In genomic region chr3:98062591-98063185, GRCm38 (mm10) we compare ENCODE assay signal across 8 mouse cellular contexts. TPM values are rescaled to one million over a fixed set of nuclear protein-coding genes. Genes with fewer than 3 reads are reported as not detected.
A peak's percentile ranks its signal among the peaks of the same experiment; 100 is the strongest.
DNase-seq lines count a peak whose midpoint lies in the region; ATAC-seq lines count a peak whose summit lies in the region.

No protein-coding gene starts in this region.

- H3K4me3 ChIP-seq in limb, embryonic 12.5 days (replicated peaks) = no peak overlapping the region
- H3K4me3 ChIP-seq in stomach, embryonic 14.5 days (ENCODE audit: low read depth, low read length) = no peak overlapping the region

- H3K27ac ChIP-seq in limb, embryonic 12.5 days = peak overlapping the region; percentile 98
- peak overlapping the region; percentile 98 for H3K27ac ChIP-seq in stomach, embryonic 14.5 days (ENCODE audit: low read length)

- peak; percentile 33 for DNase-seq in retina, postnatal 1 day
- no peak for DNase-seq in retina, embryonic 14.5 days (ENCODE audit: low spot score)
- no peak for DNase-seq in urinary bladder, postnatal 14 days (ENCODE audit: low spot score)
- no peak for DNase-seq in spleen, adult 12 weeks (ENCODE audit: low spot score)
- DNase-seq in adrenal gland, postnatal 14 days = no peak

- ATAC-seq in erythroid progenitor cell, adult 5-6 weeks (replicated peaks; ENCODE audit: low FRiP score, poor library complexity, severe bottlenecking) = peak; percentile 35
- no peak for ATAC-seq in limb, embryonic 12.5 days (ENCODE audit: insufficient number of reproducible peaks, insufficient read depth, low FRiP score, low TSS enrichment, low read depth)
- no peak for ATAC-seq in stomach, embryonic 14.5 days (ENCODE audit: insufficient number of reproducible peaks, insufficient read depth, low FRiP score, low read depth)

- peaks cover 11% of the 10 kb centered on the region for H3K36me3 ChIP-seq in limb, embryonic 12.5 days
- no peaks in the 10 kb centered on the region for H3K36me3 ChIP-seq in stomach, embryonic 14.5 days (ENCODE audit: control insufficient read depth, insufficient read depth, low read length)

- no peaks in the 10 kb centered on the region for H3K27me3 ChIP-seq in limb, embryonic 12.5 days
- no peaks in the 10 kb centered on the region for H3K27me3 ChIP-seq in stomach, embryonic 14.5 days (ENCODE audit: control insufficient read depth, insufficient read depth, low read length)

- peak overlapping the region; percentile 38 for H3K4me2 ChIP-seq in limb, embryonic 12.5 days
- no peak overlapping the region for H3K4me2 ChIP-seq in stomach, embryonic 14.5 days (replicated peaks; ENCODE audit: low read depth, low read length)

- peaks cover 97% of the 10 kb centered on the region for H3K4me1 ChIP-seq in limb, embryonic 12.5 days (replicated peaks)
- peaks cover 45% of the 10 kb centered on the region for H3K4me1 ChIP-seq in stomach, embryonic 14.5 days (ENCODE audit: control insufficient read depth, insufficient read depth, low read length)

- WGBS in limb, embryonic 12.5 days = 38% methylated on average over 1 of the region's 1 CpGs
- WGBS in stomach, embryonic 14.5 days = 24% methylated on average over 1 of the region's 1 CpGs

- H3K9me3 ChIP-seq in limb, embryonic 12.5 days = no peaks in the 10 kb centered on the region
- H3K9me3 ChIP-seq in stomach, embryonic 14.5 days (ENCODE audit: control insufficient read depth, low read depth, low read length) = no peaks in the 10 kb centered on the region

- H3K9ac ChIP-seq in limb, embryonic 12.5 days (replicated peaks) = peak overlapping the region; percentile 13; the same call in 1 of the 2 replicates
- H3K9ac ChIP-seq in stomach, embryonic 14.5 days (replicated peaks; ENCODE audit: low read depth, low read length) = no peak overlapping the region

RNA-seq across cellular contexts. Expression of gene Notch2, which starts 49.4 kb away (rescaled TPM):
- total RNA-seq in erythroid progenitor cell, adult 5-6 weeks (2015; ENCODE audit: low replicate concordance) = 16.3 and 16.6 TPM in 2 replicates
- total RNA-seq in erythroid progenitor cell, adult 5-6 weeks (2017; ENCODE audit: low replicate concordance) = 11.0 and 18.5 TPM in 2 replicates
- polyA plus RNA-seq in limb, embryonic 12.5 days (2016; fragmentation: Nextera tagmentation; extraction: Ambion mirVana) = 35.7 and 41.6 TPM in 2 replicates
- 36.2 and 38.3 TPM in 2 replicates for polyA plus RNA-seq in stomach, embryonic 14.5 days (2014; fragmentation: Nextera tagmentation; extraction: Ambion mirVana)
- 46.7 and 47.6 TPM in 2 replicates for total RNA-seq in adrenal gland, postnatal 14 days (2021)
